Mouse (Mus musculus) heart, adult 2 months (tissue): ENCODE data around the gene Smim8.

Source experiments
- CTCF ChIP-seq: fragments of 200-600 bp; IDR thresholded peaks from 2 replicates; pipeline ENCODE4 v1.8.1; 2022; ENCODE audit warnings: antibody characterized with exemption, mild to moderate bottlenecking, moderate library complexity
- EP300 ChIP-seq: fragments of 200-500 bp; IDR thresholded peaks from 2 replicates; pipeline ENCODE4 v1.6.1; 2011; ENCODE audit warnings: low read depth, low read length, control low read depth; ENCODE audit not compliant: insufficient read depth
- POLR2A ChIP-seq: fragments of 200-500 bp; IDR thresholded peaks from 2 replicates; pipeline ENCODE4 v1.6.1; 2011; ENCODE audit warnings: mild to moderate bottlenecking, low read depth, low read length, control low read depth; ENCODE audit not compliant: insufficient read depth

DNA sequence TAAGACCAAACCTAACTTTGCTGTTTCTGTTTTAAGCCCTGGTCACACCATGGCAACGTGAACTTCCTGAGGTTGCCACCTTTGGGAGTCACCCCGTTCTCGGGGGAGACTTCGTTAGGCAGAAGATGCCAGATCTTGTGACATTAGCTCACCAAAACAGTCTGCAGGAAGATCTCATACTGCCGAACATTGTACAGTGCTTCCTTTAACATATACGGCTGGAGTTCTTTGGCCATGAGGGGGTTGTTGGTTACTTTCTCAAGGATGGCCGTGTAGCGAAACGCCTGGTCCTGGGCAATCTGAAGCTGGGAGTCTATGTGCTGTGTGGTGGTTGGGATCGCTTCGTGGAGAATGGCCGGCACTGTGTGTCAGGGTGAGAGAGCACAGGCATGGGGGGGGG, 58.8 kb downstream of the Smim8 start:
- no peak for TF ChIP-seq POLR2A
- no peak for TF ChIP-seq CTCF
- no peak for TF ChIP-seq EP300
